Mouse (Mus musculus) kidney, embryonic 16.5 days (tissue): ENCODE measurements around the gene Maged1. TPM values are rescaled to one million over a fixed set of nuclear protein-coding genes. Genes with fewer than 3 reads are reported as not detected.

ENCODE experiments used
- polyA plus RNA-seq: library from polyadenylated mRNA; unstranded; fragments of >200 nt; fragmentation: Nextera tagmentation; extraction: Ambion mirVana; gene quantifications from 2 replicates; pipeline ENCODE4 v1.2.1, GENCODE M21; 2015

Maged1 gene
- polyA plus RNA-seq, 1 experiment from 2014 or later: 634 TPM

Other genes with a start within 250 kb of the Maged1 start
- gene Fam90a1b, start 175.4 kb downstream of the Maged1 start, polyA plus RNA-seq: not detected in 2 replicates
- 91.7 and 105 TPM in 2 replicates for gene Apoo, start 175.0 kb downstream of the Maged1 start, polyA plus RNA-seq
- 5.6 and 6.0 TPM in 2 replicates for gene Gspt2, start 93.9 kb upstream of the Maged1 start, polyA plus RNA-seq
- 1.3 and 1.5 TPM in 2 replicates for gene Zxdb, start 182.4 kb upstream of the Maged1 start, polyA plus RNA-seq